Mouse (Mus musculus): ENCODE measurements around the gene Taar4. TPM values are rescaled to one million over a fixed set of nuclear protein-coding genes. Genes with fewer than 3 reads are reported as not detected.

The Taar4 gene
- polyA plus RNA-seq, 1 experiment: not detected

- no peak overlapping the region for H3ac ChIP-seq (ENCODE audit: control insufficient read depth, insufficient read length, low read depth)
- H3K36me3 ChIP-seq (ENCODE audit: control insufficient read depth, insufficient read depth): no peaks in the 10 kb centered on the region
- no peak overlapping the region for H3K4me3 ChIP-seq (ENCODE audit: insufficient read depth, poor library complexity, severe bottlenecking)
- peaks cover 7% of the 10 kb centered on the region for H3K27me3 ChIP-seq (ENCODE audit: control insufficient read depth, insufficient read depth, insufficient read length)
- TF ChIP-seq CTCF (IDR thresholded peaks at IDR 0.05; ENCODE audit: control insufficient read depth, insufficient read depth, insufficient read length): no peak
- H3K79me3 ChIP-seq (ENCODE audit: low read depth): no peaks in the 10 kb centered on the region
- H3K79me2 ChIP-seq (ENCODE audit: control insufficient read depth, insufficient read depth): no peaks in the 10 kb centered on the region
Observed at GRCm38 (mm10) chr10:23963444-23963843, 3.1 kb downstream of the Taar4 start.

GRCm38 (mm10) chr10:23964921-23965610, 4.8 kb downstream of the Taar4 start:
- H3K79me3 ChIP-seq (ENCODE audit: low read depth): no peaks in the 10 kb centered on the region
- no peak overlapping the region for H3K4me3 ChIP-seq (ENCODE audit: insufficient read depth, poor library complexity, severe bottlenecking)
- TF ChIP-seq MYOG (IDR thresholded peaks at IDR 0.05; ENCODE audit: control insufficient read depth, extremely low read depth, insufficient read length) (no peak), CEBPB (IDR thresholded peaks at IDR 0.05; ENCODE audit: low read depth) (no peak), USF1 (IDR thresholded peaks at IDR 0.05; ENCODE audit: low read depth) (no peak), MYOD1 (IDR thresholded peaks at IDR 0.05; ENCODE audit: control insufficient read depth, insufficient read length, low read depth) (no peak), CTCF (IDR thresholded peaks at IDR 0.05; ENCODE audit: control insufficient read depth, insufficient read depth, insufficient read length) (no peak), MAX (IDR thresholded peaks at IDR 0.05) (no peak), FOSL1 (IDR thresholded peaks at IDR 0.05; ENCODE audit: insufficient read depth, low read length, poor library complexity, severe bottlenecking) (no peak)
- H3K79me2 ChIP-seq (ENCODE audit: control insufficient read depth, insufficient read depth): no peaks in the 10 kb centered on the region
- no peaks in the 10 kb centered on the region for H3K36me3 ChIP-seq (ENCODE audit: control insufficient read depth, insufficient read depth)
- H3K27me3 ChIP-seq (ENCODE audit: control insufficient read depth, insufficient read depth, insufficient read length): peaks cover 7% of the 10 kb centered on the region
- no peak overlapping the region for H3ac ChIP-seq (ENCODE audit: control insufficient read depth, insufficient read length, low read depth)

DNA sequence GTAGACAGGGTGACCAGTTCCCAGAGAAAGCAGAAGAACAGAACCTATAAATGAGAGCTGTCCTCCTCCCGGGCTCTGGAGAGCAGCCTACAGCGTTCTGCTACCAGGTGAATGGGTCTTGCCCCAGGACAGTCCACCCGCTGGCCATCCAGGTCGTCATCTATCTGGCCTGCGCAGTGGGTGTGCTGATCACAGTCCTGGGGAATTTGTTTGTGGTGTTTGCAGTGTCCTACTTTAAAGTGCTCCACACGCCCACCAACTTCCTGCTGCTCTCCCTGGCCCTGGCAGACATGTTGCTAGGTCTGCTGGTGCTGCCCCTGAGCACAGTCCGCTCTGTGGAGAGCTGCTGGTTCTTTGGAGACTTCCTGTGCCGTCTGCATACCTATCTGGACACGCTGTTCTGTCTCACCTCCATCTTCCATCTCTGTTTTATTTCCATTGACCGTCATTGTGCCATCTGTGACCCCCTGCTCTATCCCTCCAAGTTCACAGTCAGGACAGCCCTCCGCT, 10.4 kb downstream of the Taar4 start, which contains the start of gene Taar5:
TSS of gene Taar5 (plus strand) at position 51 of the 510 bp plus-strand sequence.
- no peaks in the 10 kb centered on the region for H3K79me3 ChIP-seq (ENCODE audit: low read depth)
- H3ac ChIP-seq (ENCODE audit: control insufficient read depth, insufficient read length, low read depth): no peak within 1 kb of the TSS
- H3K79me2 ChIP-seq (ENCODE audit: control insufficient read depth, insufficient read depth): no peaks in the 10 kb centered on the region
- TF ChIP-seq FOSL1 (IDR thresholded peaks at IDR 0.05; ENCODE audit: insufficient read depth, low read length, poor library complexity, severe bottlenecking): no peak
- no peak for TF ChIP-seq USF1 (IDR thresholded peaks at IDR 0.05; ENCODE audit: low read depth)
- TF ChIP-seq MYOD1 (IDR thresholded peaks at IDR 0.05; ENCODE audit: control insufficient read depth, insufficient read length, low read depth): no peak
- no peak for TF ChIP-seq CEBPB (IDR thresholded peaks at IDR 0.05; ENCODE audit: low read depth)
- TF ChIP-seq MAX (IDR thresholded peaks at IDR 0.05): no peak
- no peak for TF ChIP-seq CTCF (IDR thresholded peaks at IDR 0.05; ENCODE audit: control insufficient read depth, insufficient read depth, insufficient read length)
- TF ChIP-seq MYOG (IDR thresholded peaks at IDR 0.05; ENCODE audit: control insufficient read depth, extremely low read depth, insufficient read length): no peak
- H3K27me3 ChIP-seq (ENCODE audit: control insufficient read depth, insufficient read depth, insufficient read length): peaks cover 18% of the 10 kb centered on the region
- no peak within 1 kb of the TSS for H3K4me3 ChIP-seq (ENCODE audit: insufficient read depth, poor library complexity, severe bottlenecking)
- H3K36me3 ChIP-seq (ENCODE audit: control insufficient read depth, insufficient read depth): no peaks in the 10 kb centered on the region

- Histone ChIP-seq H3ac (ENCODE audit: control insufficient read depth, insufficient read length, low read depth) (no peak overlapping the region), H3K4me3 (ENCODE audit: insufficient read depth, poor library complexity, severe bottlenecking) (no peak overlapping the region), H3K79me2 (ENCODE audit: control insufficient read depth, insufficient read depth) (no peaks in the 10 kb centered on the region), H3K36me3 (ENCODE audit: control insufficient read depth, insufficient read depth) (no peaks in the 10 kb centered on the region), H3K79me3 (ENCODE audit: low read depth) (no peaks in the 10 kb centered on the region), H3K27me3 (ENCODE audit: control insufficient read depth, insufficient read depth, insufficient read length) (peaks cover 18% of the 10 kb centered on the region)
- TF ChIP-seq USF1 (IDR thresholded peaks at IDR 0.05; ENCODE audit: low read depth) (no peak), CTCF (IDR thresholded peaks at IDR 0.05; ENCODE audit: control insufficient read depth, insufficient read depth, insufficient read length) (no peak), MYOD1 (IDR thresholded peaks at IDR 0.05; ENCODE audit: control insufficient read depth, insufficient read length, low read depth) (no peak), MAX (IDR thresholded peaks at IDR 0.05) (no peak), FOSL1 (IDR thresholded peaks at IDR 0.05; ENCODE audit: insufficient read depth, low read length, poor library complexity, severe bottlenecking) (no peak), CEBPB (IDR thresholded peaks at IDR 0.05; ENCODE audit: low read depth) (no peak), MYOG (IDR thresholded peaks at IDR 0.05; ENCODE audit: control insufficient read depth, extremely low read depth, insufficient read length) (no peak)
Observed at GRCm38 (mm10) chr10:23971256-23971655, 11.0 kb downstream of the Taar4 start.

DNA sequence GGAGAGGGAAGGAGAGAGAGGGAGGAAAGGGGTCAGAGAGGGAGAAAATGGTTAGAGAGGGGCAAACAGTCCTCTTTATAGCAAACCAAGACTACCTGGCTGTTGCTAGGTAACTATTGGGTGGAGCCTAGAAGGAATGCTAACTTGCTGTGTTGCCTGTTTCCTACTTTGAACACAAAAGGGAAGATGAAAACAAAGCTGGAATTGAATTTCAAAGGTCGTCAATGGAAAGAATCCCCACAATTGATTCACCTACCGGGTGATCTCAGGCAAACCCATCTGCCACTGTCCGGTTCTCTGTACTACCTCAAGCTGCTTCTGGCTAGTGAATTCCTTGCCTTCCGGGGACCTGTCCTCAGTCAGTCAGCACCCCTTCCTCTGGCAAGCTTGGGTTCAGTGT, 17.7 kb downstream of the Taar4 start:
- Histone ChIP-seq H3K27me3 (ENCODE audit: control insufficient read depth, insufficient read depth, insufficient read length) (no peaks in the 10 kb centered on the region), H3K79me3 (ENCODE audit: low read depth) (no peaks in the 10 kb centered on the region), H3K4me3 (ENCODE audit: insufficient read depth, poor library complexity, severe bottlenecking) (no peak overlapping the region), H3K79me2 (ENCODE audit: control insufficient read depth, insufficient read depth) (no peaks in the 10 kb centered on the region), H3K36me3 (ENCODE audit: control insufficient read depth, insufficient read depth) (no peaks in the 10 kb centered on the region), H3ac (ENCODE audit: control insufficient read depth, insufficient read length, low read depth) (no peak overlapping the region)
- TF ChIP-seq FOSL1 (IDR thresholded peaks at IDR 0.05; ENCODE audit: insufficient read depth, low read length, poor library complexity, severe bottlenecking) (no peak), MAX (IDR thresholded peaks at IDR 0.05) (no peak), CTCF (IDR thresholded peaks at IDR 0.05; ENCODE audit: control insufficient read depth, insufficient read depth, insufficient read length) (no peak), USF1 (IDR thresholded peaks at IDR 0.05; ENCODE audit: low read depth) (no peak), MYOG (IDR thresholded peaks at IDR 0.05; ENCODE audit: control insufficient read depth, extremely low read depth, insufficient read length) (no peak), CEBPB (IDR thresholded peaks at IDR 0.05; ENCODE audit: low read depth) (no peak), MYOD1 (IDR thresholded peaks at IDR 0.05; ENCODE audit: control insufficient read depth, insufficient read length, low read depth) (no peak)
